Mouse (Mus musculus): ENCODE results near the gene Bag2. TPM values are rescaled to one million over a fixed set of nuclear protein-coding genes. Genes with fewer than 3 reads are reported as not detected.
A peak's percentile ranks its signal among the peaks of the same experiment; 100 is the strongest.
"Not testable (repeated sequence)": the region's sequence is repeated elsewhere in the genome, so short reads cannot be mapped to it uniquely, and the experiment has no call there.

The Bag2 gene
- polyA plus RNA-seq, 1 experiment from 2014 or later = 63.2 TPM

- Histone ChIP-seq H3K36me3 (ENCODE audit: control insufficient read depth, insufficient read depth, low read length) (peaks cover 4% of the 10 kb centered on the region; the same call in 1 of the 2 replicates), H3K4me2 (replicated peaks; ENCODE audit: low read depth, low read length) (peak overlapping the region; percentile 59), H3K27me3 (ENCODE audit: control insufficient read depth, insufficient read depth, low read length) (no peaks in the 10 kb centered on the region), H3K9me3 (ENCODE audit: control insufficient read depth, low read depth, low read length) (no peaks in the 10 kb centered on the region), H3K27ac (ENCODE audit: low read length) (no peak overlapping the region), H3K4me1 (ENCODE audit: control insufficient read depth, insufficient read depth, low read length) (peaks cover 9% of the 10 kb centered on the region), H3K4me3 (ENCODE audit: low read depth, low read length) (peak overlapping the region; percentile 62; the same call in 1 of the 2 replicates), H3K9ac (replicated peaks; ENCODE audit: low read depth, low read length) (no peak overlapping the region)
- WGBS = 75% methylated on average over 7 of the region's 7 CpGs
- no peak for ATAC-seq (ENCODE audit: insufficient number of reproducible peaks, insufficient read depth, low FRiP score, low read depth)
These were observed 1.8 kb downstream of the Bag2 start for GRCm38 (mm10) chr1:33755799-33756198.

DNA sequence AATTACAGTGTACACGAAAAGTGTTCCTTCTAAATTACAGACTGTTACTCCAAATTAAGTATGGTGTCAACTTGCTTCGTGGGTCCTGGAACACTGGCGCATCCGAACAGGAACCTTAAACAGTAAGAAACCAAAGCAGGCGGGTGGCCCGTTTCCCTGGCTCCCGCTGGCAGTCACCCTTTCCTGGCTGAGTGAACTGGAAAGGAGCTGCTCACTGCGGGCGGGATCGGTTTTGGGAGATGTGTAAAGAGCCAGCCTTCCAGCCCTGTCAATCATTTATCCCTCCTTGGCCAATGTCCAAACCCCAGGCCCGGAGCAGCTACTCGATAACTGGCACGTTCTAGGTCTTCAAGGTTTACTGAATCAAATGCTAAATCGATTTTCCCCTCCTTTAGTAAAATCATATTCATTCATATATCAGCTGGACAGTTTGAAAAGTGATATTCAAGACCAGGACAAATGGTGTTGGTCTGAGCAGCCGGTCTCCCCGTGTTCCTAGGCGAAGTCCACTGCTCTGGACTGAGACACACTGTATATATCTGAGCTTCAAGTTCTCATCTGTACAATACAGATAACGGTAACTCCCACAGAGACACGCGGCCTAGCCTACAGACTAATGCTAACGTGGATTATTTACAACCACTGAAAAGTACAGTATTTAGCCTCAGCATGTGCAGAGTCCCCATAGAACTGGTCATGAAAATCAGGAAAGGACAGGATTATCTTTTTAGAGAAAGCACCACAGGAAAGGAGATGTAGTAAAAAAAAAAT, 2.4 kb downstream of the Bag2 start:
- WGBS = 82% methylated on average over 21 of the region's 21 CpGs
- no peak overlapping the region for H3K4me2 ChIP-seq (replicated peaks; ENCODE audit: low read depth, low read length)
- H3K4me1 ChIP-seq (ENCODE audit: control insufficient read depth, insufficient read depth, low read length) = peaks cover 9% of the 10 kb centered on the region
- H3K36me3 ChIP-seq (ENCODE audit: control insufficient read depth, insufficient read depth, low read length) = no peaks in the 10 kb centered on the region
- H3K9me3 ChIP-seq (ENCODE audit: control insufficient read depth, low read depth, low read length) = no peaks in the 10 kb centered on the region
- H3K4me3 ChIP-seq (ENCODE audit: low read depth, low read length) = no peak overlapping the region
- no peak; the same call in 1 of the 2 replicates for ATAC-seq (ENCODE audit: insufficient number of reproducible peaks, insufficient read depth, low FRiP score, low read depth)
- no peaks in the 10 kb centered on the region for H3K27me3 ChIP-seq (ENCODE audit: control insufficient read depth, insufficient read depth, low read length)
- no peak overlapping the region for H3K27ac ChIP-seq (ENCODE audit: low read length)
- no peak overlapping the region for H3K9ac ChIP-seq (replicated peaks; ENCODE audit: low read depth, low read length)

DNA sequence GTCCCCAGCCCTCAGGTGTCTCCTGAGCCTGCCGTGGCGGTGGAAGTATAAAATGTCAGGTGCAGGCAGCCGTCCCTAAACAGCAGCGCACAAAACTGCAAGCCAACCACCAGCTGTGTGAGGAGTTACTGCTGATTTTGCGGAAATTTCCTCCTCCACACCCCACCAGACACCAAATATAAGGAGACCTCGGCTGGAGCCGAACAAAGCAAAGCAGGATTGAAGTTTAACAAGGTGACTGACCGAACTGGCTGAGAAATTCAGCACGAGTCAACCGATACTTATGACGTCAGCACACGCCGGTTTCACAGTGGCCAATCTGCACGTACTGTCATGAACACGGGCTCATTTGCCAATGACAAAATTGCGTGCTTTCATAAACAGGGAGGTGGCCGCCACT, 3.5 kb downstream of the Bag2 start:
- Histone ChIP-seq H3K4me1 (ENCODE audit: control insufficient read depth, insufficient read depth, low read length) (peaks cover 9% of the 10 kb centered on the region), H3K9me3 (ENCODE audit: control insufficient read depth, low read depth, low read length) (no peaks in the 10 kb centered on the region), H3K36me3 (ENCODE audit: control insufficient read depth, insufficient read depth, low read length) (no peaks in the 10 kb centered on the region), H3K4me3 (ENCODE audit: low read depth, low read length) (no peak overlapping the region), H3K9ac (replicated peaks; ENCODE audit: low read depth, low read length) (no peak overlapping the region), H3K27me3 (ENCODE audit: control insufficient read depth, insufficient read depth, low read length) (no peaks in the 10 kb centered on the region), H3K4me2 (replicated peaks; ENCODE audit: low read depth, low read length) (no peak overlapping the region), H3K27ac (ENCODE audit: low read length) (no peak overlapping the region)
- ATAC-seq (ENCODE audit: insufficient number of reproducible peaks, insufficient read depth, low FRiP score, low read depth) = no peak
- WGBS = 87% methylated on average over 17 of the region's 17 CpGs

- ATAC-seq (ENCODE audit: insufficient number of reproducible peaks, insufficient read depth, low FRiP score, low read depth) = no peak
- no peak overlapping the region for H3K4me3 ChIP-seq (ENCODE audit: low read depth, low read length)
- no peak overlapping the region for H3K9ac ChIP-seq (replicated peaks; ENCODE audit: low read depth, low read length)
- no peaks in the 10 kb centered on the region for H3K27me3 ChIP-seq (ENCODE audit: control insufficient read depth, insufficient read depth, low read length)
- H3K4me2 ChIP-seq (replicated peaks; ENCODE audit: low read depth, low read length) = no peak overlapping the region
- H3K27ac ChIP-seq (ENCODE audit: low read length) = no peak overlapping the region
- WGBS = 87% methylated on average over 10 of the region's 10 CpGs
- H3K9me3 ChIP-seq (ENCODE audit: control insufficient read depth, low read depth, low read length) = no peaks in the 10 kb centered on the region
- peaks cover 2% of the 10 kb centered on the region; the same call in 1 of the 2 replicates for H3K36me3 ChIP-seq (ENCODE audit: control insufficient read depth, insufficient read depth, low read length)
- H3K4me1 ChIP-seq (ENCODE audit: control insufficient read depth, insufficient read depth, low read length) = peaks cover 4% of the 10 kb centered on the region
These were observed 6.3 kb downstream of the Bag2 start for GRCm38 (mm10) chr1:33751283-33751682.

DNA sequence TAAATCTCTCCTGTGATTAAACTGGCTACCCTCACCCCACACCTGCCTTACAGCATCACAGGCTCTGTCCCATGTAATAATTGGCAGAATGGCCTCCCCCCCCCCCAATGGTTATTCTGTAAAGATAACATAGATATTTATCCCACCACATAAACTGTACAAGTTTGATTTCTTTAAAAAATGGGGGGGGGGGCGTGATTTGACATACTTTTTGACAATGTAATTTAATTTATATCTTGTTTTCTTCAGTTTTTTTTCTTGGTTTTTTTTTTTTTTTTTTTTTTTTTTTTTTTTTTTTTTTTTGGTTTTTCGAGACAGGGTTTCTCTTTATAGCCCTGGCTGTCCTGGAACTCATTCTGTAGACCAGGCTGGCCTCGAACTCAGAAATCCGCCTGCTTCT, 7.9 kb downstream of the Bag2 start:
- not testable (repeated sequence) for H3K27ac ChIP-seq (ENCODE audit: low read length); H3K4me2 ChIP-seq (replicated peaks; ENCODE audit: low read depth, low read length); H3K9me3 ChIP-seq (ENCODE audit: control insufficient read depth, low read depth, low read length); H3K4me1 ChIP-seq (ENCODE audit: control insufficient read depth, insufficient read depth, low read length); H3K4me3 ChIP-seq (ENCODE audit: low read depth, low read length); ATAC-seq (ENCODE audit: insufficient number of reproducible peaks, insufficient read depth, low FRiP score, low read depth); H3K9ac ChIP-seq (replicated peaks; ENCODE audit: low read depth, low read length); H3K27me3 ChIP-seq (ENCODE audit: control insufficient read depth, insufficient read depth, low read length)
- peaks cover 10% of the 10 kb centered on the region for H3K36me3 ChIP-seq (ENCODE audit: control insufficient read depth, insufficient read depth, low read length)
- 84% methylated on average over 4 of the region's 4 CpGs for WGBS

- 97% methylated on average over 11 of the region's 11 CpGs for whole genome bisulfite sequencing
- H3K4me3 ChIP-seq (ENCODE audit: low read depth, low read length) = no peak overlapping the region
- H3K4me2 ChIP-seq (replicated peaks; ENCODE audit: low read depth, low read length) = no peak overlapping the region
- no peaks in the 10 kb centered on the region for H3K9me3 ChIP-seq (ENCODE audit: control insufficient read depth, low read depth, low read length)
- no peak overlapping the region for H3K9ac ChIP-seq (replicated peaks; ENCODE audit: low read depth, low read length)
- no peaks in the 10 kb centered on the region for H3K27me3 ChIP-seq (ENCODE audit: control insufficient read depth, insufficient read depth, low read length)
- no peak for ATAC-seq (ENCODE audit: insufficient number of reproducible peaks, insufficient read depth, low FRiP score, low read depth)
- H3K27ac ChIP-seq (ENCODE audit: low read length) = no peak overlapping the region
- H3K4me1 ChIP-seq (ENCODE audit: control insufficient read depth, insufficient read depth, low read length) = no peaks in the 10 kb centered on the region
- peaks cover 10% of the 10 kb centered on the region for H3K36me3 ChIP-seq (ENCODE audit: control insufficient read depth, insufficient read depth, low read length)
These were observed 8.5 kb downstream of the Bag2 start for GRCm38 (mm10) chr1:33749109-33749508.

DNA sequence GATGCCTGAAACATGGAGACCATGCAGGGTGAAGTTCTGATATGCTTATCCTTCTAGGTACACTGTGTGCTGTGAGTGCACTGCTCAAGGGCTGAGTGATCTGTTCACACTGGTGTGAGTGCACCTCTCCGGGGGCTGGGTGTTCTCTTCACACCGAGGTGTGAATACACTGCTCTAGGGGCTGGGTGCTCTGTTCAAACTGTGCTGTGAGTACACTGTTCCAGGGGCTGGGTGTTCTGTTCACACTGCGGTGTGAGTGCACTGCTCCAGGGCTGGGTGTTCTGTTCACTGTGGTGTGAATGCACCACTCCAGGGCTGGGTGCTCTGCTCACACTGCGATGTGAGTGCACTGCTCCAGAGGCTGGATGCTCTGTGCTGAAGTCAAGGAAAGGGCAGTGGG, 11.7 kb downstream of the Bag2 start:
- H3K4me1 ChIP-seq (ENCODE audit: control insufficient read depth, insufficient read depth, low read length) = no peaks in the 10 kb centered on the region
- no peak overlapping the region for H3K27ac ChIP-seq (ENCODE audit: low read length)
- no peak for ATAC-seq (ENCODE audit: insufficient number of reproducible peaks, insufficient read depth, low FRiP score, low read depth)
- no peak overlapping the region for H3K4me3 ChIP-seq (ENCODE audit: low read depth, low read length)
- no peak overlapping the region for H3K4me2 ChIP-seq (replicated peaks; ENCODE audit: low read depth, low read length)
- WGBS = 93% methylated on average over 4 of the region's 4 CpGs
- no peaks in the 10 kb centered on the region for H3K9me3 ChIP-seq (ENCODE audit: control insufficient read depth, low read depth, low read length)
- no peak overlapping the region for H3K9ac ChIP-seq (replicated peaks; ENCODE audit: low read depth, low read length)
- no peaks in the 10 kb centered on the region for H3K27me3 ChIP-seq (ENCODE audit: control insufficient read depth, insufficient read depth, low read length)
- peaks cover 10% of the 10 kb centered on the region for H3K36me3 ChIP-seq (ENCODE audit: control insufficient read depth, insufficient read depth, low read length)

DNA sequence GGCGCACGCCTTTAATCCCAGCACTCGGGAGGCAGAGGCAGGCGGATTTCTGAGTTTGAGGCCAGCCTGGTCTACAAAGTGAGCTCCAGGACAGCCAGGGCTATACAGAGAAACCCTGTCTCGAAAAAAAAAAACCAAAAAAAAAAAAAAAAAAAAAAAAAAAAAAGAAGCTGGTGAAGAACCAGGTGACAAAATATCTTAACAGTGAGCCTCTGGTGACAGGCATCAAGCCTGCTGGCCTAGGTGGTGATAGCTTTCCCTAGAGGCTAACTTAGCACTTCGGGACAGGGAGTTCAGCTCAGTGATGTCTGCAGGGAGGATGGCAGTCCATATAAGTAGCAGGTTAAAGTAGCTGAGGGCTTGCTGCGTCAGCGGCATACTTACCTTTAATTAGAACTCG, 12.8 kb downstream of the Bag2 start:
- not testable (repeated sequence) for H3K4me1 ChIP-seq (ENCODE audit: control insufficient read depth, insufficient read depth, low read length); H3K9me3 ChIP-seq (ENCODE audit: control insufficient read depth, low read depth, low read length); H3K4me2 ChIP-seq (replicated peaks; ENCODE audit: low read depth, low read length); H3K4me3 ChIP-seq (ENCODE audit: low read depth, low read length); H3K9ac ChIP-seq (replicated peaks; ENCODE audit: low read depth, low read length); ATAC-seq (ENCODE audit: insufficient number of reproducible peaks, insufficient read depth, low FRiP score, low read depth); H3K27ac ChIP-seq (ENCODE audit: low read length); H3K27me3 ChIP-seq (ENCODE audit: control insufficient read depth, insufficient read depth, low read length)
- 95% methylated on average over 9 of the region's 9 CpGs for WGBS
- H3K36me3 ChIP-seq (ENCODE audit: control insufficient read depth, insufficient read depth, low read length) = peaks cover 10% of the 10 kb centered on the region

- WGBS = 20% methylated on average over 8 of the region's 8 CpGs
- Histone ChIP-seq H3K4me3 (ENCODE audit: low read depth, low read length) (no peak overlapping the region), H3K27ac (ENCODE audit: low read length) (no peak overlapping the region), H3K4me1 (ENCODE audit: control insufficient read depth, insufficient read depth, low read length) (no peaks in the 10 kb centered on the region), H3K4me2 (replicated peaks; ENCODE audit: low read depth, low read length) (no peak overlapping the region), H3K36me3 (ENCODE audit: control insufficient read depth, insufficient read depth, low read length) (peaks cover 19% of the 10 kb centered on the region), H3K9ac (replicated peaks; ENCODE audit: low read depth, low read length) (no peak overlapping the region), H3K9me3 (ENCODE audit: control insufficient read depth, low read depth, low read length) (no peaks in the 10 kb centered on the region), H3K27me3 (ENCODE audit: control insufficient read depth, insufficient read depth, low read length) (no peaks in the 10 kb centered on the region)
- no peak for ATAC-seq (ENCODE audit: insufficient number of reproducible peaks, insufficient read depth, low FRiP score, low read depth)
These were observed 14.7 kb downstream of the Bag2 start for GRCm38 (mm10) chr1:33742903-33743302.

All from stomach, embryonic 14.5 days (tissue).